Mouse (Mus musculus): Measurements from ENCODE around the gene Sox12.

Gene Sox12

DNA sequence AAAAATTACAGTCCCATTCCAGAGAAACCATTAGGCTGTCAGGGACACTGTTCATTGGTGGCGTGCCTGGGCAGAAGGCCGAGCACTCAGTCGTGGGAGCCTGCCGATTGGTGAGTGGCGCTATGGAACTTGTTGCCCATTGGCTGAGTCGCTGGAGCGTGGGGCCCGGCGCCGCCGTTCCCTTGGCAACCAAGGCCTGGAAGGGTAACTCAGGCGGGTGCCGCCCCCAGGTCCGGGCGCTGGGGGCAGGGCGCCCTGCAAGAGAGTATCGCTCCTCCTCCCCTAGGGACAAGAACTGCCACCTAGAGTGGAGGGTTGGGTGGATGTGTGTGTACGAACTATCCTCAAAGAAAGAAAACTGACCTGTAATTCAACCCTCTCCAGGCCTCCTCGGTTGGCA lies 8.3 kb upstream of the Sox12 start:
- DNase-seq (ENCODE audit: low spot score in 2 of 2): peak; percentile 89 to 93

GRCm38 (mm10) chr2:152399122-152399542 lies 1.3 kb upstream of the Sox12 start:
- DNase-seq (ENCODE audit: low spot score in 2 of 2): no peak

- DNase-seq (ENCODE audit: low spot score in 2 of 2): peak; percentile 89 to 93
Observed at GRCm38 (mm10) chr2:152398691-152399090, 828 bp upstream of the Sox12 start.

- DNase-seq (ENCODE audit: low spot score in 2 of 2): peak; percentile 70 to 77
Observed at GRCm38 (mm10) chr2:152397004-152397589, 766 bp downstream of the Sox12 start.

DNA sequence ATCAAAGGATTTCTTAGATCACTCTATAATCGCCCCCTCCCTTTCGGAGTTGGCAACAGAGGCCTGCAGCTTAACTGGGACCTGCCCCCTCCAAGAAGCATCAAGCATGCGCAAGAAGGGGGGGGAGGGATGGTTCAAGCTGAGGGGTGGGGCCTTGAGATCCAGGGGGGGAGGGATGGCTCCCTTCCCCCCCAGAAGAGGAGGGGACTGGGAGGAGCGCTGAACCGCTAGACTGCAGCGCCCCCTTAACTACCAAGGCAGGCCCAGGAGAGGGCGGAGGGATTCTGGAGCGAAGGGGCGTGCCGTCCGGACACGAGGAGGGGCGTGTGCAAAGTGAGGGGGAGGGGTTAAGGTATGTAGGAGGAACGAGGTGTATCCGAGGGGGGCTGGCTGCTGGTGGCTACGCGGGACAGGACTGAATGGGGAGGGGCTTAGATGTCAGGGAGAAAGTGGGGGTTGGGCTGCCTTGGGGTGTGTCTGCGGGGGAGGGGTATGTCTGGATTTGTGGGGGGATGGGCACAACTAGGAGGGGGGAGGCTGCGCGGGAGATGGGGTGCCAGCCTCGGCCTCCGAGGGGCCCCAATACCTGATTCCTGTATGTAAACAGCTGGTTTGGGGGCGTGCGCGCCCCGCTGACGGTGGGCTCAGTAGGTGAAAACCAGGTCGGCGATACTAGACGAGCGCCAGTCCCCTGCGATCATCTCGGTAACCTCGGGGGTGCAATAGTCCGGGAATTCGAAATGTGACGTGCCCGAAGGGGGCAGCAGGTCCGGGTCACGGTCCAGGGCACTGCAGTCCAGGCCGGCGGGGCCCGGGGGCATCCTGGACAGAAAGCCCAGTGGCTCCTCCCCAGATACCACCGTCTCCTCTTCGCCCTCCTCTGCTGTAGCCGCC lies 1.5 kb downstream of the Sox12 start:
- DNase-seq (ENCODE audit: low spot score in 2 of 2): peak; percentile 70 to 80

DNA sequence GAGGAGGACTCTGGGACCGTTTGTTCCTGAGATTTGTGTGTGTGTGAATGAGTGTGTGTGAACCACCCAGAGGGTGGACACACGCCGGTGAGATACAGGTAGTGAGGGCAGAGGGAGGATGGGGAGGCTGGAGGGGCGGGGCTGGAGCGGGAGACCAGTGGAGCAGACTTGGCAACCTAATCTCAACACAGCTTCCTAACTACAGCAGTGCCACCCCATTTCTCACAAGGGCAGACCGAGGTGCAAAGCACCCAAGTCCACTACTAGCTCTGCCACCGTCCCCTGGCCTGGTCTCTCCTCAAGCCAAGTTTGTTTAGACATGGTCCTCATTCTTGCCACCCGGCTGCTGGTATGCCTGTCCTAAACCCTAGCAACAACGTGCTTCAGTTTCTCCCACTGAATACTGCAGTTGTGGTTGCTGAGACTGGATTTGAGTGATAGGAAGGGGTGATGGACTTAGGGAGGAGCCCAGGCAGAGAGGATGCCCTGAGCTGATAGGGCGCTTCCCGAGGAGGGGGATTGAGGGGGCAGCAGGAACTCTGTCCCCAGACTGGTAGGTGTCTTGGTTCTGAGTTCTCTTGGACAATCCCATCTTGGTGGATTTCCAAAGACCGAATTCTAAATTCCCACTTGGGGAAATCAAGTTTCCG lies 2.5 kb downstream of the Sox12 start:
- no peak for DNase-seq (ENCODE audit: low spot score in 2 of 2)

DNA sequence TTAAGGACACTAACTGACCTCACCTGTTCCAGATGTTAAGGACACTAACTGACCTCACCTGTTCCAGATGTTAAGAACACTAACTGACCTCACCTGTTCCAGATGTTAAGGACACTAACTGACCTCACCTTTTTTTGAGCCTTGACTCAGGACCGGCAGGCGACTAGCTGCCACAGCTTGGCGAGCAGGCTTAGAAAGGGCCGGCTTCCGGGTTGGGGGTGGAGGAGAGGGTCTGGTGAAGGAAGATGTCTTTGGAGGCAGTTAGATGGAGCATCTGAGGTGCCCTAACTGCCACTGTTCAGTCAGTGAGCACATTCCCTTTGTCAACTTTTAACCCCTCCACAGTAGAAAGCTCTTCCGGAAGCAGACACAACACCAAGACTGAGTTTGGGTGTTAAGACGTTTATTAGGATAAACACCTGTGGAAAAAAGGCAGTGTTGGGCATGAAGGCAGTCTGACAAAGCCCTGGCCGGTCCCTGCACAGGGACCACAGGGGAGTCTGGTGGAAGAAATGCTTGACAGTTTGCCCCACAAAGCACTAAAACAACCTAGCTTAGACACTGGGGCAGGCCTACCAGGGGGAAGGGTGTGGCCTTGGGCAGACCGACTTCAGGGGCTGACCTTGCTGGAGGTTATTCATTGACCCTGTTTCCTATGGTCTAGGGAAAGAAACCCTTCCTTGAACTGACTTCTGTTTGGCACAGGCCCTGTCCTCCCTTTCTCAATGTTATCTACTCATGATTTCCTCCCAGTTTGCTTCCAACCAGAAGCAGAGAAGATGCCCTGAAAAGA lies 4.4 kb downstream of the Sox12 start:
- no peak for DNase-seq (ENCODE audit: low spot score in 2 of 2)

- DNase-seq (ENCODE audit: low spot score in 2 of 2): peak; percentile 27 to 43
Observed at GRCm38 (mm10) chr2:152392786-152393185, 5.1 kb downstream of the Sox12 start.

GRCm38 (mm10) chr2:152384191-152384590 lies 13.7 kb downstream of the Sox12 start:
- no peak for DNase-seq (ENCODE audit: low spot score in 2 of 2)

GRCm38 (mm10) chr2:152376345-152376741 lies 21.5 kb downstream of the Sox12 start, which contains the start of gene Nrsn2:
Nrsn2 (minus strand) TSS chr2:152376638.
- no peak for DNase-seq (ENCODE audit: low spot score in 2 of 2)

DNA sequence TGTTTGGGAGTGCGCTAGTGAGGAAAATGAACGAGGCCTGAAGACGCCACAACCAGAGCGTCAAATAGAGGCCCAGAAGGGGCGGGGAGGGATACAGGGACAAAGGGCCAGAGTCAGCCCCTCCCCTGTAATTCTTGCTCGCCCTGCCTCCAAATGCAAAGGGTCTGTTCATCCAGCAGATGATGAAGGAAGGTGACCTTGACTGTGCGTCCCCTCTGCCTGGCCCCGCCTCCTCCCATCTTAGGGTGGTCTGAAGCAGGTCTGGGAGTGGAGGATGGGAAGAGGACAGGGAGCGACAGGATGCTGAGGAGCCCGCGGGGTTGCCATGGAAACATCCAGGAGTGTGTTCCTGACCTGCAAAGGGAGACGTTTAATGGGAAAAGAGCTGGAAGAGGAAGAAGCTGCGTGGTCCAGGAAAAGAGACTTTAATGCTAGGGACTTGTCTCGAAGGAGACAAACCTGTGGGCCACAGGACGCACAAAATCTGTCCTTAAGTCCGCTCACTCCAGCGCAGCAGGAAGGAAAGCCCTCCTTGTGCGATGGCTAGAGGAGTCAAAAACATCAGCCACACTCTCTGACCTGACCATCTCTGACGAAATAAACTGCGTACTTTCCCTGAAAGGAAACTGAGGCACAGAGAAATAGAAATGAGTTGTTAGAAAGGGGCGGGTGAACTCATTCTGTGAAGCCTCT lies 22.1 kb downstream of the Sox12 start:
- DNase-seq (ENCODE audit: low spot score in 2 of 2): no peak

- no peak for DNase-seq (ENCODE audit: low spot score in 2 of 2)
Observed at GRCm38 (mm10) chr2:152373547-152373946, 24.3 kb downstream of the Sox12 start.

GRCm38 (mm10) chr2:152372661-152373060 lies 25.2 kb downstream of the Sox12 start:
- no peak for DNase-seq (ENCODE audit: low spot score in 2 of 2)

- DNase-seq (ENCODE audit: low spot score in 2 of 2): no peak
Observed at GRCm38 (mm10) chr2:152372104-152372503, 25.8 kb downstream of the Sox12 start.

DNA sequence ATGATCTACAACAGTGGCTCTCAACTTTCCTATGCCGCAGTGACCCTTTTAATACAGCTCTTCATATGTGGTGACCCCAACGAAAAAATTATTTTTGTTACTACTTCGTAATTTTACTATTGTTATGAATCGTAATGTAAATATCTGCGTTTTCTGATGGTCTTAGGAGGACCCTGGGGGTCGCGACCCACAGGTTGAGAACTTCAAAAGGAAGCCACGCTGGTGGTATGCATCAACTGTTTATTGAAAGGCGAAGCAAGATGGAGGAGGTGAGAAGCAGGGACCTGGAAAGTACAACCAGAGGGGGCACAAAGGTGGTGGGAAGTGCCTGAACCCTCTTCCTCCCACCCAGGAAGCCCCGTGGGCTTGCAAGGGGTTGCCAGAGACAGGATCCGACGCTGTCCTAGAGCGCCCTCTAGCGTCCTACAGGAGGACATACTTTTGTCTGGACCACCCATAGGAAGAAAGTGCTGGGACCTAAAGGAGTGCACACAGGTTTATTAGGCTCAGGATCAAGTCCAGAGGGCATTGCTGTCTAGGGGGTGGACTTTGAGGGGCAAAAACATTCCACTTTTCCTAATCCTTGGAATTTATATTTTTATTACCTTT lies 29.2 kb downstream of the Sox12 start:
- DNase-seq (ENCODE audit: low spot score in 2 of 2): peak; percentile 40 to 48

GRCm38 (mm10) chr2:152367917-152368316 lies 29.9 kb downstream of the Sox12 start:
- no peak for DNase-seq (ENCODE audit: low spot score in 2 of 2)

- peak; percentile 48 to 56 for DNase-seq (ENCODE audit: low spot score in 2 of 2)
Observed at GRCm38 (mm10) chr2:152363245-152364147, 34.4 kb downstream of the Sox12 start.

DNA sequence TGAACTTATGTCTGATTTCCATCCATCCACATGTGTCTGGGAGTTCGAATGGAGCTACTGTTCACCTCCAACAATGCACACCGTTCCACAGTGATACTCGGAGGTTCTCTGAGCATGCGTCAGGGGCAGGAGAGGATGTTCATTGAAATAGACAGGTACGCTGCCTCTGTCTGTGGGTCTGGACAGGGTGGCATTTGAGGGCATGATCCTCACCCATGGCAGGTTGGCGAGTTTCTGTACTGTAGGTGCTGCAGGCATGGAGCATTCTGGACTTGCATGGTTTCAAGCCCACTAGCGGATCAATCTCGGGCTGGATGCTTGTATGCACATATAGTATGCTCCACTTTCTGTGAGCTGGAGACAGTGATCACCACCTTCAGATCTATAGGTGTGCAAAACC lies 36.7 kb downstream of the Sox12 start:
- DNase-seq (ENCODE audit: low spot score in 2 of 2): no peak

GRCm38 (mm10) chr2:152360271-152360775 lies 37.5 kb downstream of the Sox12 start:
- peak in 1 of 2 experiments; percentile 41 for DNase-seq (ENCODE audit: low spot score in 2 of 2)
